Mouse (Mus musculus) forebrain, embryonic 10.5 days (tissue): ENCODE measurements around the gene Glud1. TPM values are rescaled to one million over a fixed set of nuclear protein-coding genes. Genes with fewer than 3 reads are reported as not detected.
"Not testable (repeated sequence)": the region's sequence is repeated elsewhere in the genome, so short reads cannot be mapped to it uniquely, and the experiment has no call there.

ENCODE experiments used
- DNase-seq: peaks from one replicate; pipeline ENCODE4 v3.0.0-alpha.2; 2017; ENCODE audit warnings: low spot score; ENCODE audit errors: extremely low spot score
- H3K27ac ChIP-seq: fragments of 300-500 bp; sonication (generic); 2 replicates; pipeline ENCODE4 v1.5.1; 2016; ENCODE audit warnings: mild to moderate bottlenecking
- H3K27me3 ChIP-seq: fragments of 300-500 bp; sonication (generic); 2 replicates; pipeline ENCODE4 v1.6.1; 2016; ENCODE audit warnings: mild to moderate bottlenecking; ENCODE audit not compliant: poor library complexity, severe bottlenecking
- H3K36me3 ChIP-seq: fragments of 300-500 bp; sonication (generic); replicated peaks from 2 replicates; pipeline ENCODE4 v1.6.1; 2016; ENCODE audit warnings: mild to moderate bottlenecking, moderate library complexity
- H3K4me1 ChIP-seq: fragments of 300-500 bp; sonication (generic); 2 replicates; pipeline ENCODE4 v1.6.1; 2016
- H3K4me3 ChIP-seq: fragments of 300-500 bp; sonication (generic); 2 replicates; pipeline ENCODE4 v1.5.1; 2016; ENCODE audit warnings: mild to moderate bottlenecking, moderate library complexity
- H3K9me3 ChIP-seq: fragments of 300-500 bp; sonication (generic); 2 replicates; pipeline ENCODE4 v1.6.1; 2016; ENCODE audit warnings: mild to moderate bottlenecking, moderate library complexity
- WGBS: fragments of 180-500 bp; shearing (Covaris S2); methylation state at CpG from one replicate; pipeline ENCODE4 v1.1.7; 2016; 5-methylcytosine and 5-hydroxymethylcytosine counted together
- polyA plus RNA-seq: library from polyadenylated mRNA; unstranded; fragments of >200 nt; fragmentation: Nextera tagmentation; extraction: Ambion mirVana; gene quantifications from 2 replicates; pipeline ENCODE4 v1.2.1, GENCODE M21; 2016

Glud1 gene
- polyA plus RNA-seq, 1 experiment from 2014 or later: 63.9 TPM

DNA sequence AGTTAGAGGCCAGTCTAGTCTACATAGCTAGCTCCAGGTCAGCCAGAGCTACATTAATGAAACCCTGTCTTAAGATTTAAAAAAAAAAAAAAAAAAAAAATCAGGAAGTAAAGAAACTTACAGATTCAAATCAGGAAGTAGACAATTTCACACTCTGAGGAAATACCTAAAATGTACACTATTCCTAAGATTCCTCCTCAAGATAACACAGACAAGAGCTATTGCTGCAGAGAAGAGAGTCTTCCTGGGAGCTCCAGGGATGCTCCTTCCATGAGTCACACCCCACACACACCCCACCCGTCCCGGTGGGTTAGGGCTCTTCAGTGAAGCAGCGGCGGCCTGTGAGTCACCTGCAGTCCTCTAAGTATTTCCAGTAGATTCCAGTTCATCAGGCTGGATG, 13.5 kb upstream of the Glud1 start:
- 81% methylated on average over 4 of the region's 4 CpGs for WGBS
- no peak for DNase-seq
- Histone ChIP-seq H3K27ac (no peak overlapping the region), H3K36me3 (no peaks in the 10 kb centered on the region), H3K4me1 (no peaks in the 10 kb centered on the region), H3K4me3 (no peak overlapping the region), H3K27me3 (no peaks in the 10 kb centered on the region), H3K9me3 (no peaks in the 10 kb centered on the region)

GRCm38 (mm10) chr14:34297634-34298033, 12.9 kb upstream of the Glud1 start:
- Histone ChIP-seq H3K4me1 (no peaks in the 10 kb centered on the region), H3K27me3 (no peaks in the 10 kb centered on the region), H3K36me3 (no peaks in the 10 kb centered on the region), H3K27ac (no peak overlapping the region), H3K9me3 (no peaks in the 10 kb centered on the region), H3K4me3 (no peak overlapping the region)
- DNase-seq: no peak
- 64% methylated on average over 2 of the region's 2 CpGs for WGBS

- H3K27me3 ChIP-seq: no peaks in the 10 kb centered on the region
Observed at GRCm38 (mm10) chr14:34298871-34299700, 11.4 kb upstream of the Glud1 start.

DNA sequence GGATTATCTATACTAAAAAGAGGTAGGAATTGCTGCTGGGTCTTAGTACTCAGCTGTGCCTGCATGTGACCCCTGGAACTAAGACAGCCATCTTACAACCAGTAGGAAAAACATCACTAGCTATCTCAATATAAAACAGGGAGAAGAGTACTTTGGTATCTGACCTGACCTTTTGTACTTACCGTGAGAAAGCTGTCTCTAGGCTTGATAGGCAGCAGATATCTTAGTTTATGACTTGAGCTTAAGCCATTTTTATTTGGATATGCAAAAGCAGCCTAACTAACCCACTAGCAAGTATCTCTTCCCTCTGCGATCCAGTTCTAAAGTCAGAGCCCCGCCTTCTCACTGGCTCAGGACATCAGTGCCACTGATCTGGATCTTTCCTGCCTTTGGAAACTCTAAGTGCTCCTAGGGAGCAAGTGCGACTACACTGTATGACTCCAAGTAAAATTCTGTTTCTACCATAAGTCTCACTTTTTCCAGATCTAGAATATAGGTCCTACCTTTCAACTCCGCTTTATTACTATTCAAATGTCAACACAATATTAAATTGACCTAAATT, 7.8 kb upstream of the Glud1 start:
- H3K27me3 ChIP-seq: no peaks in the 10 kb centered on the region
- H3K27ac ChIP-seq: no peak overlapping the region
- 86% methylated on average over 5 of the region's 5 CpGs for WGBS
- no peak overlapping the region for H3K4me3 ChIP-seq
- H3K36me3 ChIP-seq: no peaks in the 10 kb centered on the region
- no peaks in the 10 kb centered on the region for H3K9me3 ChIP-seq
- no peak for DNase-seq
- H3K4me1 ChIP-seq: no peaks in the 10 kb centered on the region

More at GRCm38 (mm10) chr14:34298871-34299700, 11.4 kb upstream of the Glud1 start:
- Histone ChIP-seq H3K27ac (no peak overlapping the region), H3K9me3 (no peaks in the 10 kb centered on the region), H3K4me3 (no peak overlapping the region), H3K4me1 (no peaks in the 10 kb centered on the region), H3K36me3 (no peaks in the 10 kb centered on the region)
- WGBS: 87% methylated on average over 11 of the region's 11 CpGs
- DNase-seq: no peak

DNA sequence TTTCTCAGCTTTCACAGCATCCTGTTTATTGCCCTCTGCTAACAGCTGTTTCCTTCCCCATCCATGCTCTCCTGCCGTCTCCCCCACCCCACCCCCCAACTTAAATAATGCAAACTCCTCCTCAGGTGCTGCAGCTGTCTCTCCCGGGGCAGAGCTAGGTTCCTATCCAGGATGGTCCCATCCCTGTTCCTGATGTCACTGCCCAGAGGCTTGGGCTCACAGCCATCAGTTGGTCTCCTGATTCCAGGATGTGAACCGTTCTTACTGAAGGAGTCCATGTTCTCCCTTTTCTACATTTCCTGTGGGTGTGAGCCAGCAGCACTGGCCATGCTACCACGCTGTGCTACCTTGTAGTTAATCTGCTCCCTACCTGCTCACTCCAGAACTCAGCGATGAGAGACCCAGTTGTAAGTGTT, 7.3 kb upstream of the Glud1 start:
- DNase-seq: no peak
- WGBS: 44% methylated on average over 5 of the region's 5 CpGs
- no peaks in the 10 kb centered on the region for H3K36me3 ChIP-seq
- no peaks in the 10 kb centered on the region for H3K9me3 ChIP-seq
- no peak overlapping the region for H3K4me3 ChIP-seq
- no peaks in the 10 kb centered on the region for H3K27me3 ChIP-seq
- no peak overlapping the region for H3K27ac ChIP-seq
- no peaks in the 10 kb centered on the region for H3K4me1 ChIP-seq

GRCm38 (mm10) chr14:34309266-34309665, 1.3 kb upstream of the Glud1 start:
- Histone ChIP-seq H3K27ac (peak overlapping the region; percentile 97; the same call in 1 of the 2 replicates), H3K36me3 (peaks cover 4% of the 10 kb centered on the region), H3K27me3 (no peaks in the 10 kb centered on the region), H3K4me3 (peak overlapping the region; percentile 93; the same call in 1 of the 2 replicates), H3K9me3 (no peaks in the 10 kb centered on the region), H3K4me1 (peaks cover 29% of the 10 kb centered on the region)
- WGBS: 89% methylated on average over 4 of the region's 4 CpGs
- DNase-seq: no peak

DNA sequence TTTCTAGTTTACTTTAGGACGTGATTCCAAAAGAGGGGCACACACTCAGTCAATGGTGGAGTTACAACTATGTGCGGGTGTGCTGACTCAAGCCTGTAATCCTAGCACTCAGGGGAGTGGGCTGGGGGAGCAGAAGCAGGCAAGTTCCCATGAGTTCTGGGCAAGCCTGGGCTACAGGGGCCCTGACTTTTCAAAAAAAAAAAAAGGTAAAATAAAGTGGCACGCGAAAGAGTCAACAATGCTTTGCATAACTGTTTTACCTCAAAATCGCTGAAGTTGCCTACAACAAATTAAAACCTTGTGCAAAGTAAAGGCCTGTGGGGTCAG, 657 bp upstream of the Glud1 start:
- Histone ChIP-seq H3K27me3 (no peaks in the 10 kb centered on the region), H3K9me3 (no peaks in the 10 kb centered on the region), H3K36me3 (peaks cover 4% of the 10 kb centered on the region), H3K4me3 (peak overlapping the region; percentile 93), H3K27ac (peak overlapping the region; percentile 97), H3K4me1 (peaks cover 29% of the 10 kb centered on the region)
- 9% methylated on average over 5 of the region's 5 CpGs for WGBS
- DNase-seq: no peak

GRCm38 (mm10) chr14:34311021-34311631, 599 bp downstream of the Glud1 start:
- Histone ChIP-seq H3K4me3 (peak overlapping the region; percentile 93), H3K27me3 (no peaks in the 10 kb centered on the region), H3K36me3 (peaks cover 7% of the 10 kb centered on the region), H3K9me3 (no peaks in the 10 kb centered on the region), H3K27ac (peak overlapping the region; percentile 97), H3K4me1 (peaks cover 29% of the 10 kb centered on the region)
- DNase-seq: peak; percentile 57
- under 1% methylated on average over 45 of the region's 47 CpGs for WGBS

DNA sequence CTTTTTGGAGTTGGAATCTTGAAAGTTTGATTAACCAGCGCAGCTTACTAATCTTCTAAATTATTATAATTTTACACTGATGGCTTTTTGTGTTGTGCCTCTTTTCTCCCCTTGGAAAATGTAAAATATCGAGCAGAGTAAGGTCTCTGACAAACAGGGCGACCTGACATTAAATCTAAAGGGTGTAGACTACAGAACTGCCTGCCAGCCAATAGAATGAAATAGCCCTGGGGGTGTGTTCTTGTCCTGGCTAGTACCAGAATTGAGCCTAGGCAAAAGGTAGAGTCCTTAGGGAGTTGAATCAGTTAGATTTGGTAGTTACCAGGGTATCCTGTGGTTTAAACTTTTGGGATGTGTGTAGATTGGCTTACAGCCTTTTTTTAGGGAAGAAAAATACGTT, 1.2 kb downstream of the Glud1 start:
- Histone ChIP-seq H3K4me1 (peaks cover 29% of the 10 kb centered on the region), H3K4me3 (peak overlapping the region; percentile 93), H3K9me3 (no peaks in the 10 kb centered on the region), H3K36me3 (peaks cover 12% of the 10 kb centered on the region), H3K27ac (peak overlapping the region; percentile 97; the same call in 1 of the 2 replicates), H3K27me3 (no peaks in the 10 kb centered on the region)
- WGBS: 3% methylated on average over 4 of the region's 4 CpGs
- DNase-seq: no peak

GRCm38 (mm10) chr14:34312339-34313048, 2.0 kb downstream of the Glud1 start:
- Histone ChIP-seq H3K4me1 (peaks cover 29% of the 10 kb centered on the region), H3K27me3 (no peaks in the 10 kb centered on the region), H3K36me3 (peaks cover 19% of the 10 kb centered on the region), H3K9me3 (no peaks in the 10 kb centered on the region), H3K27ac (peak overlapping the region; percentile 31; the same call in 1 of the 2 replicates), H3K4me3 (peak overlapping the region; percentile 93)
- 33% methylated on average over 5 of the region's 6 CpGs for WGBS
- no peak for DNase-seq

- H3K4me3 ChIP-seq: no peak overlapping the region
- H3K36me3 ChIP-seq: peaks cover 30% of the 10 kb centered on the region
- 98% methylated on average over 3 of the region's 3 CpGs for WGBS
- peaks cover 29% of the 10 kb centered on the region for H3K4me1 ChIP-seq
- no peaks in the 10 kb centered on the region for H3K27me3 ChIP-seq
- no peak overlapping the region for H3K27ac ChIP-seq
- no peak for DNase-seq
- H3K9me3 ChIP-seq: no peaks in the 10 kb centered on the region
Observed at GRCm38 (mm10) chr14:34313612-34314011, 3.1 kb downstream of the Glud1 start.

DNA sequence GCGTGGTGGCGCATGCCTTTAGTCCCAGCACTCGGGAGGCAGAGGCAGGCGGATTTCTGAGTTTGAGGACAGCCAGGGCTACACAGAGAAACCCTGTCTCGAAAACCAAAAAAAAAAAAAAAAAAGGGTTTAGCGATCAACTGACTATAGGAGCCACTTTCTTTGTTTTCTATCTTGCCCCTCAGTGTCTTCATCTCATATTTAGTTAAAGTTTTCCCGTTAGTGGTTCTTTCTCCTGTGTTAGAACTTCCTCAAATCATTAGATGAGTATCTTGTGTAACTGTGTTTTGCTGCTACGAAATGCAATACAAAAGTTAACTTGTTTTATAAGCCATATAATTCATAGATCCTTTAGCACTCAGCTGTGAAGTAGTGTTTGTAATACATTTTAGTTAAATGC, 3.9 kb downstream of the Glud1 start:
- not testable (repeated sequence) for H3K27ac ChIP-seq, H3K4me3 ChIP-seq, H3K9me3 ChIP-seq, H3K27me3 ChIP-seq, DNase-seq
- 91% methylated on average over 8 of the region's 8 CpGs for WGBS
- H3K4me1 ChIP-seq: peaks cover 29% of the 10 kb centered on the region
- H3K36me3 ChIP-seq: peaks cover 37% of the 10 kb centered on the region
